Mouse (Mus musculus): ENCODE results near the gene Gm29133. TPM values are rescaled to one million over a fixed set of nuclear protein-coding genes. Genes with fewer than 3 reads are reported as not detected.

Gm29133 gene
- total RNA-seq (2014; rRNA removed; ENCODE audit: low replicate concordance), result not detected in 2 replicates
- not detected in 2 replicates for polyA plus RNA-seq (2015; fragmentation: Nextera tagmentation; extraction: Ambion mirVana)

DNA sequence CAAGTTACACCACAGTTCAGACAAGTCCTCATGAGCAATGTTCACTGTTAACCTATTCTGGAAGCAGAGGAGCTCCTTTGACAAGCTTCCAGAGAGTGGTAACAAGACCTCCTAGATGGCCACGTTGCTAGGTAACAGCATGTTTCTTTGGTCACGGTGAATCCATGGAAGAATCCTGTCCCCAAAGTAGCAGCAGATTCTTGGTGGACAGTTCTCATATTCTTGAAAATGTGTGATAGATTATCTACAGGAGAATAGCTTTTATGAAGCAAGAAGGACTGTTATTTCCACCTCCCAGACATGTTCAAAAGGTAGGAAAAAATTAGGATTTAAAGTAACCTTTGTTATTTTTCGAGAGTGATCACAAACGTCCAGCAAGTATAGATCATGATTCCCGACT lies at the start of gene Gm29133:
Gene Gm29133, plus strand, starts transcription at position 301 of the 400 bp plus-strand sequence.
- H3K36me3 ChIP-seq (replicated peaks; ENCODE audit: control insufficient read depth, insufficient read depth, low read length), result no peaks in the 10 kb centered on the region
- no peak within 1 kb of the TSS for H3K9ac ChIP-seq (replicated peaks; ENCODE audit: low read depth, low read length)
- ATAC-seq (ENCODE audit: insufficient read depth, low read depth) (no peak), DNase-seq (ENCODE audit: low spot score) (no peak)
- H3K4me3 ChIP-seq (ENCODE audit: low read depth, low read length), result no peak within 1 kb of the TSS
- H3K27me3 ChIP-seq (ENCODE audit: control insufficient read depth, insufficient read depth, low read length), result no peaks in the 10 kb centered on the region
- 54% methylated on average over 5 of the region's 5 CpGs for WGBS
- H3K4me2 ChIP-seq (ENCODE audit: low read depth, low read length), result no peak within 1 kb of the TSS
- TF ChIP-seq EP300 (IDR thresholded peaks at IDR 0.05; ENCODE audit: low read depth) (no peak), CTCF (IDR thresholded peaks at IDR 0.05; ENCODE audit: low read depth) (no peak)
- no peaks in the 10 kb centered on the region for H3K9me3 ChIP-seq (replicated peaks; ENCODE audit: control insufficient read depth, low read length)
- H3K27ac ChIP-seq (ENCODE audit: low read depth), result no peak within 1 kb of the TSS
- no peaks in the 10 kb centered on the region for H3K4me1 ChIP-seq (ENCODE audit: control insufficient read depth, insufficient read depth)

DNA sequence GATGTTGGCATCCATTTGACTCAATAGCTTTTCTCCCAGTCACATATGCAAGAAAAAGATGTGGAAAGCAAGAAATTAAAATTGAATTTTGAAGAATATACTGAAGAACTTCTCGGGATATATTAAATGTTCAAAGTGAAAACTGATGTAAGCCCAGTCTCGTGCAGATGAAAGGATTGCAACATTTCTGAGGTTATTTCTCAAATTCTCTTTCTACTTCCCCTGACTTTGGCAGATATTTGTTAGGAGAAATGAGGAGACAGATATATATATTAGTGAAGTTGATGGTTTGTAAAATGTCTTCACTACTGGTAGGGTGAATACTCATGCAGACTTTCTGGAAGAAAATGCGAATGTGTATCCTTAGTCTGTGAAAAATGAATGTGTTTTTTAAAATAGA lies 48.9 kb upstream of the Gm29133 start:
- H3K4me1 ChIP-seq (ENCODE audit: control insufficient read depth, insufficient read depth), result peaks cover 9% of the 10 kb centered on the region
- H3K27ac ChIP-seq (ENCODE audit: low read depth), result no peak overlapping the region
- 82% methylated on average over 3 of the region's 3 CpGs for WGBS
- H3K4me2 ChIP-seq (ENCODE audit: low read depth, low read length), result no peak overlapping the region
- ATAC-seq (ENCODE audit: insufficient read depth, low read depth) (no peak), DNase-seq (ENCODE audit: low spot score) (no peak)
- no peaks in the 10 kb centered on the region for H3K27me3 ChIP-seq (ENCODE audit: control insufficient read depth, insufficient read depth, low read length)
- TF ChIP-seq EP300 (IDR thresholded peaks at IDR 0.05; ENCODE audit: low read depth) (no peak), CTCF (IDR thresholded peaks at IDR 0.05; ENCODE audit: low read depth) (no peak)
- H3K36me3 ChIP-seq (replicated peaks; ENCODE audit: control insufficient read depth, insufficient read depth, low read length), result no peaks in the 10 kb centered on the region
- H3K9ac ChIP-seq (replicated peaks; ENCODE audit: low read depth, low read length), result no peak overlapping the region
- no peak overlapping the region for H3K4me3 ChIP-seq (ENCODE audit: low read depth, low read length)
- H3K9me3 ChIP-seq (replicated peaks; ENCODE audit: control insufficient read depth, low read length), result no peaks in the 10 kb centered on the region

- H3K4me2 ChIP-seq (ENCODE audit: low read depth, low read length), result no peak overlapping the region
- ATAC-seq (ENCODE audit: insufficient read depth, low read depth) (no peak), DNase-seq (ENCODE audit: low spot score) (no peak)
- no peak for TF ChIP-seq EP300 (IDR thresholded peaks at IDR 0.05; ENCODE audit: low read depth)
- TF ChIP-seq CTCF (IDR thresholded peaks at IDR 0.05; ENCODE audit: low read depth), result no peak
- H3K27me3 ChIP-seq (ENCODE audit: control insufficient read depth, insufficient read depth, low read length), result no peaks in the 10 kb centered on the region
- H3K36me3 ChIP-seq (replicated peaks; ENCODE audit: control insufficient read depth, insufficient read depth, low read length), result no peaks in the 10 kb centered on the region
- 75% methylated on average over 3 of the region's 3 CpGs for WGBS
- no peak overlapping the region for H3K27ac ChIP-seq (ENCODE audit: low read depth)
- no peak overlapping the region for H3K9ac ChIP-seq (replicated peaks; ENCODE audit: low read depth, low read length)
- peaks cover 4% of the 10 kb centered on the region for H3K4me1 ChIP-seq (ENCODE audit: control insufficient read depth, insufficient read depth)
- no peak overlapping the region for H3K4me3 ChIP-seq (ENCODE audit: low read depth, low read length)
- no peaks in the 10 kb centered on the region for H3K9me3 ChIP-seq (replicated peaks; ENCODE audit: control insufficient read depth, low read length)
These were observed 46.7 kb upstream of the Gm29133 start for GRCm38 (mm10) chr3:75701336-75701735.

DNA sequence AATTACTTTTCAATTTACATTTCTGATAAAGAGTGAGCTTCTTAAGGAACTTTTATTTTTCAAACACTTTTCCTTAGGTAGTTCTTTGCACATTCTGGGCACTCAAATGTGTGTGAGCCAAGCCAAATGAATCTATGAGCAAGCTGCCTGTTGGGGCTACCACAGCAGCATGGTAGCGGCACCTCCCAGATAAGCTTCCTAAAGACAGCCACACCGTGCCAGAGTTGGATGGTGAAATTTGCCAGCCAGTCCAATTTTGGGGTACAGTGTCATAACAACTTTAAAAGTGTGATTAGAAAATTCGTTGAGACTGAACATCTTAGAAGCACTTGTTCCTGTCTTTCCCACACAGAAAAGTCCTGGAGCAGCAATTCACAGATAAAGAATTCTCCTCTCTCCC lies 41.5 kb upstream of the Gm29133 start:
- Histone ChIP-seq H3K27me3 (ENCODE audit: control insufficient read depth, insufficient read depth, low read length) (no peaks in the 10 kb centered on the region), H3K4me2 (ENCODE audit: low read depth, low read length) (no peak overlapping the region), H3K27ac (ENCODE audit: low read depth) (no peak overlapping the region), H3K4me3 (ENCODE audit: low read depth, low read length) (no peak overlapping the region), H3K36me3 (replicated peaks; ENCODE audit: control insufficient read depth, insufficient read depth, low read length) (no peaks in the 10 kb centered on the region), H3K9ac (replicated peaks; ENCODE audit: low read depth, low read length) (no peak overlapping the region), H3K9me3 (replicated peaks; ENCODE audit: control insufficient read depth, low read length) (no peaks in the 10 kb centered on the region), H3K4me1 (ENCODE audit: control insufficient read depth, insufficient read depth) (no peaks in the 10 kb centered on the region; the same call in 1 of the 2 replicates)
- ATAC-seq (ENCODE audit: insufficient read depth, low read depth), result no peak
- 43% methylated on average over 3 of the region's 3 CpGs for WGBS
- no peak for DNase-seq (ENCODE audit: low spot score)
- TF ChIP-seq EP300 (IDR thresholded peaks at IDR 0.05; ENCODE audit: low read depth), result no peak
- TF ChIP-seq CTCF (IDR thresholded peaks at IDR 0.05; ENCODE audit: low read depth), result no peak

DNA sequence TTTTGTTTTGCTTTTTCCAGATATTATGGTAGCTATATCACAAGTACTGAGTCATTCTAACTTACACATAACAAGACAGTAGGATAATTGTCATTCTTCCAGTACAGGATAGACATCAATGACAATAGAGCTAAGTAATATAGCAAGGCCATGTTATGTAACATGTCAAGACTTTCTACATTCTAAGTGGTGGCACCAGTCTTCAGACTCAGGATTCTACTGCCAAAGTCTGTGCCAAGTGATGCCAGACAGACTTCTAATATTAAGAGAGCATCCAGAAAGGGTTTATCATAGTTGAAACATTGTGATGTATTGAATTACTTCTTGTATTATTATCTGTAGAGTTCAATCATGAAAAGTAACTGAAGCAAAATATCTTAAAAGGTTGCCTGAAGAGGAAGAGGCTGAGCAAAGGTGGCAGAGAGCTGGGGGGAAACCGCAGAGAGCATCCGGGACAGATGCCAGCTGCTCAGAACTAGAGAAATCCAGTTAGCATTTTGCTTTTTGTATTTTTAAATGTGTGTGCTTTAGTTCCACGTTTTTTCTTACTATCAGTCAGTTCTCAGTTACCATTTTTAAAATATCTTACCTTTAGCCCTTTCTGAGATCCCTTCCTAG lies 34.2 kb upstream of the Gm29133 start:
- DNase-seq (ENCODE audit: low spot score) (no peak), ATAC-seq (ENCODE audit: insufficient read depth, low read depth) (no peak)
- no peak overlapping the region for H3K4me3 ChIP-seq (ENCODE audit: low read depth, low read length)
- no peak overlapping the region for H3K4me2 ChIP-seq (ENCODE audit: low read depth, low read length)
- H3K36me3 ChIP-seq (replicated peaks; ENCODE audit: control insufficient read depth, insufficient read depth, low read length), result no peaks in the 10 kb centered on the region
- 70% methylated on average over 3 of the region's 3 CpGs for WGBS
- TF ChIP-seq EP300 (IDR thresholded peaks at IDR 0.05; ENCODE audit: low read depth) (no peak), CTCF (IDR thresholded peaks at IDR 0.05; ENCODE audit: low read depth) (no peak)
- no peak overlapping the region for H3K9ac ChIP-seq (replicated peaks; ENCODE audit: low read depth, low read length)
- H3K4me1 ChIP-seq (ENCODE audit: control insufficient read depth, insufficient read depth), result no peaks in the 10 kb centered on the region
- no peaks in the 10 kb centered on the region for H3K27me3 ChIP-seq (ENCODE audit: control insufficient read depth, insufficient read depth, low read length)
- peak overlapping the region; percentile 7; the same call in 1 of the 2 replicates for H3K27ac ChIP-seq (ENCODE audit: low read depth)
- H3K9me3 ChIP-seq (replicated peaks; ENCODE audit: control insufficient read depth, low read length), result no peaks in the 10 kb centered on the region

DNA sequence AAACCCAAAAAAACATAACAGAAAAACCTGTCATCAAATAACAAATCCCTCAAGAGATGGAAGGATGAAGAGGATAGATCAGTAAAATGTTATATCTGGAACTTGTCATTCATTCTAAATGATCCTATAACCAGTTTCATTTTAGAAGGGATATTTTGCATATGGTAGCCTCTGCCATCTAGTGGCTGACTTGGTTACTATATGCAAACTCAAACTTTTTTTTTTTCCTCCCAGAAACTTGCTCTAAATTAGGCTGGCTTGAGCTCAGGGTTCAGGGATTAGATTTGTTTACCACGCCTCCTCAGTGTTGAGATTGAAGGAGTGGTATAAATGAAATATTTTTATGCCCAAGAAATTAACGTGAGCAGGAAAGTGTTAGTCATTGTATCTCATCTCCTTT lies 27.3 kb upstream of the Gm29133 start:
- no peak overlapping the region for H3K4me3 ChIP-seq (ENCODE audit: low read depth, low read length)
- H3K4me1 ChIP-seq (ENCODE audit: control insufficient read depth, insufficient read depth), result no peaks in the 10 kb centered on the region
- WGBS, result 16% methylated on average over 2 of the region's 2 CpGs
- ATAC-seq (ENCODE audit: insufficient read depth, low read depth), result no peak
- no peaks in the 10 kb centered on the region for H3K27me3 ChIP-seq (ENCODE audit: control insufficient read depth, insufficient read depth, low read length)
- TF ChIP-seq CTCF (IDR thresholded peaks at IDR 0.05; ENCODE audit: low read depth) (peak; percentile 70), EP300 (IDR thresholded peaks at IDR 0.05; ENCODE audit: low read depth) (no peak)
- H3K4me2 ChIP-seq (ENCODE audit: low read depth, low read length), result no peak overlapping the region
- no peak overlapping the region for H3K27ac ChIP-seq (ENCODE audit: low read depth)
- H3K9me3 ChIP-seq (replicated peaks; ENCODE audit: control insufficient read depth, low read length), result no peaks in the 10 kb centered on the region
- peak; percentile 10 for DNase-seq (ENCODE audit: low spot score)
- H3K9ac ChIP-seq (replicated peaks; ENCODE audit: low read depth, low read length), result no peak overlapping the region
- no peaks in the 10 kb centered on the region for H3K36me3 ChIP-seq (replicated peaks; ENCODE audit: control insufficient read depth, insufficient read depth, low read length)

All from heart, postnatal 0 days (tissue).